Comparison of ENCODE assay signal across 26 mouse cellular contexts in the genomic region with DNA sequence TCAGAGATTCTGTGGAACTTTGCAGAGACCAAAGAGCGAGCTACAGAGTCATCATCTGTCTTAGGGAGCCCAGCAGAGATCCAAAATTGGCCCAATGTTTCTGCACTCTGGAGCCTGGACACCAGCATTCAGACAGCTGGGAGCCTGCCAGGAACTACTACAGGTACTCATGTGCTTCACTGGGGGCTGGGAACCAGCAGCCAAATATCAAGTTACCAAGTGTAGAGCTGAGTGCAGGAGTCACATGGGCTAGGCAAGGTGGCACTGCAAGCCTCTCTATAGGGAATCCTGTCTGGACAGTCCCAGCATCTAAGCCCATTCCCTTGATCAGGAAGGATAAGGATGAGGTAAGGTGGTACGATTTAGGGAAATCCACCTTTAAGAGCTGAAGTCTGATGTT. TPM values are rescaled to one million over a fixed set of nuclear protein-coding genes. Genes with fewer than 3 reads are reported as not detected.
DNase-seq lines count a peak whose midpoint lies in the region; ATAC-seq lines count a peak whose summit lies in the region.
"Had no signal": no experiment of that assay in that cellular context is flagged by ENCODE, and none has a peak within 500 bp of the region (broad histone marks: within the 10 kb centered on the region; RNA-seq: fewer than 3 reads in every experiment).

No protein-coding gene starts in this region.

- H3K27ac ChIP-seq in midbrain, embryonic 11.5 days (ENCODE audit: low read depth, low read length): no peak overlapping the region
- H3K27ac ChIP-seq in midbrain, embryonic 16.5 days (ENCODE audit: low read length): no peak overlapping the region
- H3K27ac ChIP-seq in intestine, embryonic 15.5 days: no peak overlapping the region
- H3K27ac ChIP-seq: embryonic facial prominence, embryonic 12.5 days; forebrain, embryonic 12.5 days; hindbrain, embryonic 14.5 days; limb, embryonic 12.5 days; macrophage had no signal

- H3K4me3 ChIP-seq in midbrain, embryonic 11.5 days (ENCODE audit: low read depth, low read length): no peak overlapping the region
- H3K4me3 ChIP-seq in midbrain, embryonic 16.5 days (ENCODE audit: low read depth, low read length): no peak overlapping the region
- no peak overlapping the region for H3K4me3 ChIP-seq in intestine, embryonic 15.5 days (replicated peaks)
- H3K4me3 ChIP-seq: embryonic facial prominence, embryonic 12.5 days; forebrain, embryonic 12.5 days; limb, embryonic 12.5 days had no signal

- no peaks in the 10 kb centered on the region for H3K4me1 ChIP-seq in midbrain, embryonic 11.5 days (ENCODE audit: control insufficient read depth, insufficient read depth, low read length)
- H3K4me1 ChIP-seq in midbrain, embryonic 16.5 days (ENCODE audit: control insufficient read depth, insufficient read depth, low read length): no peaks in the 10 kb centered on the region
- H3K4me1 ChIP-seq in intestine, embryonic 15.5 days (replicated peaks): no peaks in the 10 kb centered on the region
- H3K4me1 ChIP-seq: embryonic facial prominence, embryonic 12.5 days; forebrain, embryonic 12.5 days; limb, embryonic 12.5 days had no signal

- 90% methylated on average over 2 of the region's 2 CpGs for WGBS in midbrain, embryonic 11.5 days
- WGBS in midbrain, embryonic 16.5 days: 97% methylated on average over 2 of the region's 2 CpGs
- 98% methylated on average over 2 of the region's 2 CpGs for WGBS in intestine, embryonic 15.5 days

- ATAC-seq in midbrain, embryonic 11.5 days (ENCODE audit: low FRiP score): no peak
- no peak for ATAC-seq in midbrain, embryonic 16.5 days
- no peak for ATAC-seq in intestine, embryonic 15.5 days
- ATAC-seq: inflammation-experienced regulatory T-cells, adult 6 months had no signal

- no peaks in the 10 kb centered on the region for H3K9me3 ChIP-seq in midbrain, embryonic 11.5 days (ENCODE audit: control insufficient read depth, low read length)
- no peaks in the 10 kb centered on the region for H3K9me3 ChIP-seq in midbrain, embryonic 16.5 days (replicated peaks; ENCODE audit: control insufficient read depth, low read length, poor library complexity, severe bottlenecking)
- no peaks in the 10 kb centered on the region for H3K9me3 ChIP-seq in intestine, embryonic 15.5 days
- H3K9me3 ChIP-seq: embryonic facial prominence, embryonic 12.5 days; forebrain, embryonic 12.5 days; limb, embryonic 12.5 days had no signal

- no peak overlapping the region for H3K4me2 ChIP-seq in midbrain, embryonic 11.5 days
- no peak overlapping the region for H3K4me2 ChIP-seq in midbrain, embryonic 16.5 days (ENCODE audit: low read length)
- H3K4me2 ChIP-seq in intestine, embryonic 15.5 days (replicated peaks): no peak overlapping the region
- H3K4me2 ChIP-seq: embryonic facial prominence, embryonic 12.5 days; forebrain, embryonic 12.5 days; hindbrain, embryonic 14.5 days; limb, embryonic 12.5 days; liver, embryonic 11.5 days had no signal

- peak; percentile 3 for DNase-seq in kidney, adult 9 months
- DNase-seq in kidney, adult 8-10 months: no peak
- peak; percentile 17 for DNase-seq in midbrain, embryonic 11.5 days (ENCODE audit: low spot score, missing footprints)
- peak; percentile 18 to 25 for DNase-seq in heart, postnatal 14 days
- no peak for DNase-seq in urinary bladder, postnatal 10 days (ENCODE audit: low spot score)
- DNase-seq: adrenal gland, postnatal 14 days; B cell, adult 2 months; cerebellum, adult 2 months; gastrocnemius, postnatal 36 days; kidney, adult 2 months; thymus, postnatal 14 days had no signal

- intact Hi-C loops in heart, postnatal 14 days (cut with DNase I): no loop called here

- no peaks in the 10 kb centered on the region for H3K27me3 ChIP-seq in midbrain, embryonic 11.5 days (ENCODE audit: control insufficient read depth, insufficient read depth, low read length)
- H3K27me3 ChIP-seq in midbrain, embryonic 16.5 days (ENCODE audit: control insufficient read depth, insufficient read depth, low read depth, low read length): no peaks in the 10 kb centered on the region
- no peaks in the 10 kb centered on the region for H3K27me3 ChIP-seq in intestine, embryonic 15.5 days (replicated peaks)
- H3K27me3 ChIP-seq: embryonic facial prominence, embryonic 12.5 days; forebrain, embryonic 12.5 days; limb, embryonic 12.5 days had no signal

- no peaks in the 10 kb centered on the region; the same call in 1 of the 2 replicates for H3K36me3 ChIP-seq in midbrain, embryonic 11.5 days (ENCODE audit: control insufficient read depth, insufficient read depth, low read length)
- H3K36me3 ChIP-seq in midbrain, embryonic 16.5 days (ENCODE audit: control insufficient read depth, insufficient read depth, low read length): no peaks in the 10 kb centered on the region
- H3K36me3 ChIP-seq in intestine, embryonic 15.5 days: no peaks in the 10 kb centered on the region
- H3K36me3 ChIP-seq: embryonic facial prominence, embryonic 12.5 days; forebrain, embryonic 12.5 days; limb, embryonic 12.5 days had no signal

- no peak overlapping the region for H3K9ac ChIP-seq in midbrain, embryonic 11.5 days (ENCODE audit: low read length)
- H3K9ac ChIP-seq in midbrain, embryonic 16.5 days (ENCODE audit: low read depth, low read length): no peak overlapping the region
- H3K9ac ChIP-seq in intestine, embryonic 15.5 days: no peak overlapping the region
- H3K9ac ChIP-seq: embryonic facial prominence, embryonic 12.5 days; forebrain, embryonic 12.5 days; hindbrain, embryonic 14.5 days; limb, embryonic 12.5 days had no signal

RNA-seq across cellular contexts. Expression of a gene that starts 19.7 kb away (rescaled TPM):
- not detected in 2 replicates for polyA plus RNA-seq in midbrain, embryonic 11.5 days (2014; fragmentation: Nextera tagmentation; extraction: Ambion mirVana)
- polyA plus RNA-seq in midbrain, embryonic 16.5 days (2015; fragmentation: Nextera tagmentation; extraction: Ambion mirVana): not detected in 2 replicates
- total RNA-seq in heart, postnatal 14 days (2021): not detected
- polyA plus RNA-seq in intestine, embryonic 15.5 days (2015; fragmentation: Nextera tagmentation; extraction: Ambion mirVana): not detected in 2 replicates
- total RNA-seq: adrenal gland, postnatal 14 days; gastrocnemius, adult 18-20 months; gastrocnemius, postnatal 36 days; heart, postnatal 36 days; left cerebral cortex, postnatal 14 days; midbrain, postnatal 0 days had no signal
- polyA plus RNA-seq: cerebellum, adult 2 months; embryonic facial prominence, embryonic 12.5 days; forebrain, embryonic 12.5 days; hindbrain, embryonic 14.5 days; limb, embryonic 12.5 days; liver, embryonic 11.5 days; macrophage; midbrain, postnatal 0 days; neural tube, embryonic 14.5 days; spleen, adult 2 months had no signal

Comparison
In these comparisons a context has a peak if more than half of its experiments do, and no peak if none do; other contexts are left out.
1. DNase-seq: peak in kidney, adult 9 months (single experiment), midbrain, embryonic 11.5 days (single experiment) and heart, postnatal 14 days (2 of 2); none in kidney, adult 8-10 months (0 of 2) and urinary bladder, postnatal 10 days (single experiment).